Mouse (Mus musculus): ENCODE data around the gene Cntf.

- TF ChIP-seq CTCF (IDR thresholded peaks at IDR 0.05; ENCODE audit: borderline replicate concordance, extremely low read depth, insufficient read depth, insufficient read length) (no peak), POLR2A (IDR thresholded peaks at IDR 0.05; ENCODE audit: borderline replicate concordance, extremely low read depth, insufficient read depth, insufficient read length, poor library complexity, severe bottlenecking) (no peak)
These were observed 26.9 kb upstream of the Cntf start for GRCm38 (mm10) chr19:12792374-12792773.
